Mouse (Mus musculus) bone marrow macrophage, adult 2 months (primary cell): ENCODE measurements around the gene Vps26b. TPM values are rescaled to one million over a fixed set of nuclear protein-coding genes. Genes with fewer than 3 reads are reported as not detected.

Experiments
- H3K27ac ChIP-seq: 2 replicates; pipeline ENCODE4 v1.5.1; 2012; ENCODE audit warnings: low read depth, low read length; ENCODE audit not compliant: insufficient read depth
- H3K4me1 ChIP-seq: 2 replicates; pipeline ENCODE4 v1.6.1; 2012; ENCODE audit warnings: low read length; ENCODE audit not compliant: control insufficient read depth, insufficient read depth
- H3K4me3 ChIP-seq: 2 replicates; pipeline ENCODE4 v1.5.1; 2012; ENCODE audit warnings: mild to moderate bottlenecking, low read length, moderate library complexity; ENCODE audit not compliant: insufficient read depth
- CTCF ChIP-seq: IDR thresholded peaks from 2 replicates; pipeline ENCODE4 v1.5.1; 2012; ENCODE audit warnings: low read depth, mild to moderate bottlenecking, low read length, moderate library complexity
- POLR2A ChIP-seq: IDR thresholded peaks from 2 replicates; pipeline ENCODE4 v1.6.1; 2012; ENCODE audit warnings: mild to moderate bottlenecking, low read depth, low read length, borderline replicate concordance
- polyA plus RNA-seq: library from polyadenylated mRNA; stranded (reverse); fragments of >200 nt; gene quantifications from 2 replicates; pipeline ENCODE4 v1.2.4, GENCODE M21; 2012; ENCODE audit not compliant: missing spikeins, insufficient read depth, insufficient read length

Vps26b gene
- 32.6 and 35.8 TPM in 2 replicates for polyA plus RNA-seq

GRCm38 (mm10) chr9:27029828-27030762, at the start of gene Vps26b, which contains the start of gene Ncapd3:
Gene Vps26b (minus strand): TSS chr9:27030065.
Gene Ncapd3 (plus strand): TSS chr9:27030175.
- TF ChIP-seq CTCF, result no peak
- peak; percentile 87; the same call in 1 of the 2 replicates for TF ChIP-seq POLR2A
- peak within 1 kb of the TSS; percentile 78 for H3K4me3 ChIP-seq
- peaks cover 22% of the 10 kb centered on the region for H3K4me1 ChIP-seq

GRCm38 (mm10) chr9:27075812-27076211, 45.9 kb upstream of the Vps26b start:
- no peak for TF ChIP-seq POLR2A
- TF ChIP-seq CTCF, result no peak
- Histone ChIP-seq H3K4me1 (no peaks in the 10 kb centered on the region), H3K27ac (no peak overlapping the region), H3K4me3 (no peak overlapping the region)

More at GRCm38 (mm10) chr9:27029828-27030762, at the start of gene Vps26b, which contains the start of gene Ncapd3:
- peak within 1 kb of the TSS; percentile 71 for H3K27ac ChIP-seq

GRCm38 (mm10) chr9:27074677-27075076, 44.8 kb upstream of the Vps26b start:
- TF ChIP-seq POLR2A (no peak), CTCF (no peak)
- Histone ChIP-seq H3K4me1 (no peaks in the 10 kb centered on the region), H3K27ac (no peak overlapping the region), H3K4me3 (no peak overlapping the region)

- Histone ChIP-seq H3K27ac (no peak overlapping the region), H3K4me1 (no peaks in the 10 kb centered on the region), H3K4me3 (no peak overlapping the region)
- TF ChIP-seq POLR2A (no peak), CTCF (no peak)
These were observed 41.0 kb upstream of the Vps26b start for GRCm38 (mm10) chr9:27070895-27071294.

- TF ChIP-seq POLR2A (no peak), CTCF (no peak)
- Histone ChIP-seq H3K4me3 (no peak overlapping the region), H3K4me1 (no peaks in the 10 kb centered on the region), H3K27ac (no peak overlapping the region)
These were observed 28.5 kb upstream of the Vps26b start for GRCm38 (mm10) chr9:27058341-27058740.

- TF ChIP-seq CTCF (no peak), POLR2A (no peak)
- H3K27ac ChIP-seq, result no peak overlapping the region
- no peaks in the 10 kb centered on the region for H3K4me1 ChIP-seq
- H3K4me3 ChIP-seq, result no peak overlapping the region
These were observed 19.6 kb upstream of the Vps26b start for GRCm38 (mm10) chr9:27049492-27049891.

- TF ChIP-seq CTCF, result no peak
- no peak for TF ChIP-seq POLR2A
- no peaks in the 10 kb centered on the region for H3K4me1 ChIP-seq
- H3K27ac ChIP-seq, result no peak overlapping the region
- no peak overlapping the region for H3K4me3 ChIP-seq
These were observed 14.0 kb upstream of the Vps26b start for GRCm38 (mm10) chr9:27043892-27044291.

- TF ChIP-seq CTCF (no peak), POLR2A (no peak)
- Histone ChIP-seq H3K27ac (no peak overlapping the region), H3K4me3 (peak overlapping the region; percentile 78), H3K4me1 (peaks cover 22% of the 10 kb centered on the region)
These were observed 867 bp upstream of the Vps26b start for GRCm38 (mm10) chr9:27030763-27031100.

- peak overlapping the region; percentile 10 for H3K27ac ChIP-seq
- H3K4me3 ChIP-seq, result peak overlapping the region; percentile 78
- peaks cover 22% of the 10 kb centered on the region for H3K4me1 ChIP-seq
- TF ChIP-seq POLR2A (no peak), CTCF (no peak)
These were observed 640 bp downstream of the Vps26b start for GRCm38 (mm10) chr9:27029022-27029827.
